23 mouse cellular contexts compared by ENCODE assay signal in the genomic region with DNA sequence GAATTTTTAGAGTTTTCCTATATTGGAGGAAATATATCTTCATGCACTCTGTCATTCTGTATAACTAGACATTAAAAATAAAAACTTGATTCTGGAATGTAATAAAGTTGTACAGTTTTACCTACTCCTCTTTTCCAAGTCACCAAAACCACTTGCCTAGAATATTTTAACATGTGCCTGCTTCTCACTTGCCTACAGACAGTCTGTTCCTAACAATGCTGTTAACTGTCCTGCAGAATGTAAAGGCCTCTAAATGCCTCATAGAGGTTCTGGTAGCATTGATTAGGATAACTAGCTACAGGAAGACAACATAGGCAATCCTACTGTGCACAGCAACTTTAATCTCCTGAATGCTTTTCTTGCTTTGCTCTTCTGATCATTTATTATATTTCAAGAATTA.
DNase-seq lines count a peak whose midpoint lies in the region; ATAC-seq lines count a peak whose summit lies in the region.
"Had no signal": no experiment of that assay in that cellular context is flagged by ENCODE, and none has a peak within 500 bp of the region (broad histone marks: within the 10 kb centered on the region; RNA-seq: fewer than 3 reads in every experiment).

No protein-coding gene starts in this region.

- peak; percentile 99 for ATAC-seq in frontal cortex, adult (ENCODE audit: low TSS enrichment)
- ATAC-seq: activated CD4-positive, CD25-positive, alpha-beta regulatory T cell, adult 4 months; CD4-positive, CD25-positive, alpha-beta regulatory T cell, adult 4 months; forebrain, embryonic 14.5 days; Patski had no signal

- no peak for DNase-seq in frontal cortex, postnatal 10 days (ENCODE audit: low spot score in 2 of 2)
- peak; percentile 42 for DNase-seq in left cerebral cortex, adult 11 months (ENCODE audit: low spot score)
- DNase-seq in left cerebral cortex, postnatal 10 days (ENCODE audit: extremely low spot score in 1 of 2, low spot score in 2 of 2): no peak
- peak; percentile 19 for DNase-seq in left cerebral cortex, adult 9 months (ENCODE audit: low spot score in 2 of 2)
- no peak for DNase-seq in left cerebral cortex, postnatal 4 days
- DNase-seq in brain, adult 2 months (ENCODE audit: low read depth, low spot score): peak; percentile 55
- DNase-seq in heart, adult 8-10 months (ENCODE audit: low spot score): no peak
- DNase-seq: adrenal gland, adult 8-10 months; adrenal gland, postnatal 14 days; adrenal gland, postnatal 36 days; B cell, adult 2 months; cerebellum, adult 11 months; cerebellum, adult 18-20 months; cerebellum, adult 8-10 months; cerebellum, adult 9-11 months; cerebellum, postnatal 14 days; cerebellum, postnatal 36 days; embryo, embryonic 11 days had no signal

- intact Hi-C loops in left cerebral cortex, postnatal 10 days (cut with DNase I): no loop called here
- intact Hi-C loops in left cerebral cortex, postnatal 4 days (cut with DNase I): no loop called here

Comparison
In these comparisons a context has a peak if more than half of its experiments do, and no peak if none do; other contexts are left out.
1. DNase-seq: peak in left cerebral cortex, adult 11 months (single experiment), left cerebral cortex, adult 9 months (2 of 2) and brain, adult 2 months (single experiment); none in frontal cortex, postnatal 10 days (0 of 2), left cerebral cortex, postnatal 10 days (0 of 2), left cerebral cortex, postnatal 4 days (single experiment) and heart, adult 8-10 months (single experiment).